Mouse (Mus musculus): ENCODE measurements around the gene Cflar. TPM values are rescaled to one million over a fixed set of nuclear protein-coding genes. Genes with fewer than 3 reads are reported as not detected.

Gene Cflar
- total and polyA plus RNA-seq, 3 experiments: 35.7 to 81.1 (median 49.2) TPM

GRCm38 (mm10) chr1:58769136-58769535, 57.8 kb downstream of the Cflar start:
- in situ Hi-C loops (cut with MboI; ENCODE audit: low pct_ligation_motif_present, low pct_unique_long_range_greater_than_20kb, low sequenced_read_pairs) (loop anchor here (10.0 to 25.0 kb wide), 2 partner anchors 126 to 368 kb away; no protein-coding TSS in a partner anchor), dilution Hi-C loops (cut with MboI; ENCODE audit: extremely low pct_ligation_motif_present, extremely low pct_unique_long_range_greater_than_20kb, low sequenced_read_pairs) (no loop called here)
- no peak for DNase-seq (ENCODE audit: extremely low read depth)
- Histone ChIP-seq H3K4me2 (ENCODE audit: insufficient read depth, low read depth, poor library complexity, severe bottlenecking) (no peak overlapping the region), H3K36me3 (replicated peaks in 1 of 2; ENCODE audit: control insufficient read depth in 1 of 2, insufficient read depth in 1 of 2, low read length in 1 of 2) (no peaks in the 10 kb centered on the region), H3K9ac (ENCODE audit: insufficient read depth, low read depth) (no peak overlapping the region), H3K27me3 (replicated peaks) (no peaks in the 10 kb centered on the region), H3K79me2 (replicated peaks; ENCODE audit: control insufficient read depth, extremely low read depth, insufficient read depth, poor library complexity, severe bottlenecking) (no peaks in the 10 kb centered on the region), H3K4me3 (replicated peaks in 1 of 3; ENCODE audit: low read depth in 2 of 3, low read length in 2 of 3, poor library complexity in 1 of 3) (no peak overlapping the region), H3K4me1 (ENCODE audit: control insufficient read depth in 1 of 2, insufficient read depth in 2 of 2) (peaks cover 3 to 22% of the 10 kb centered on the region in 2 experiments), H3K27ac (ENCODE audit: insufficient read depth, low read depth) (no peak overlapping the region), H3K9me3 (replicated peaks; ENCODE audit: low read length) (no peaks in the 10 kb centered on the region)
- TF ChIP-seq UBTF (IDR thresholded peaks at IDR 0.05; ENCODE audit: low read depth, low read length) (no peak), NELFE (IDR thresholded peaks at IDR 0.05; ENCODE audit: low read depth, low read length) (no peak), JUND (conservative IDR thresholded peaks at IDR 0.05; ENCODE audit: low read depth, low read length) (no peak), EP300 (IDR thresholded peaks at IDR 0.05; ENCODE audit: low read length) (no peak), ZNF384 (IDR thresholded peaks at IDR 0.05; ENCODE audit: low read depth, low read length) (no peak), MEF2A (IDR thresholded peaks at IDR 0.05; ENCODE audit: borderline replicate concordance, low read depth, low read length) (no peak), POLR2AphosphoS2 (IDR thresholded peaks at IDR 0.05; ENCODE audit: low read depth, low read length) (no peak), NRF1 (IDR thresholded peaks at IDR 0.05; ENCODE audit: low read depth, low read length) (no peak), MYC (IDR thresholded peaks at IDR 0.05; ENCODE audit: low read depth, low read length) (no peak), HCFC1 (IDR thresholded peaks at IDR 0.05; ENCODE audit: low read depth, low read length) (no peak), TBP (conservative IDR thresholded peaks at IDR 0.05; ENCODE audit: low read depth, low read length) (no peak), MAZ (IDR thresholded peaks at IDR 0.05; ENCODE audit: low read depth, low read length) (no peak), CHD2 (IDR thresholded peaks at IDR 0.05; ENCODE audit: low read length) (no peak), JUN (IDR thresholded peaks at IDR 0.05; ENCODE audit: insufficient read depth, low read depth, low read length) (no peak), USF2 (conservative IDR thresholded peaks at IDR 0.05; ENCODE audit: low read depth, low read length) (no peak), MAFK (IDR thresholded peaks at IDR 0.05; ENCODE audit: insufficient replicate concordance, low read length) (no peak)

GRCm38 (mm10) chr1:58769701-58770100, 58.4 kb downstream of the Cflar start:
- Histone ChIP-seq H3K9ac (ENCODE audit: insufficient read depth, low read depth) (no peak overlapping the region), H3K27ac (ENCODE audit: insufficient read depth, low read depth) (no peak overlapping the region), H3K27me3 (replicated peaks) (no peaks in the 10 kb centered on the region), H3K4me3 (replicated peaks in 1 of 3; ENCODE audit: low read depth in 2 of 3, low read length in 2 of 3, poor library complexity in 1 of 3) (no peak overlapping the region), H3K4me1 (ENCODE audit: control insufficient read depth in 1 of 2, insufficient read depth in 2 of 2) (peaks cover 3 to 25% of the 10 kb centered on the region in 2 experiments), H3K36me3 (replicated peaks in 1 of 2; ENCODE audit: control insufficient read depth in 1 of 2, insufficient read depth in 1 of 2, low read length in 1 of 2) (no peaks in the 10 kb centered on the region), H3K4me2 (ENCODE audit: insufficient read depth, low read depth, poor library complexity, severe bottlenecking) (peak overlapping the region; percentile 2; the same call in 1 of the 2 replicates), H3K79me2 (replicated peaks; ENCODE audit: control insufficient read depth, extremely low read depth, insufficient read depth, poor library complexity, severe bottlenecking) (no peaks in the 10 kb centered on the region), H3K9me3 (replicated peaks; ENCODE audit: low read length) (no peaks in the 10 kb centered on the region)
- no peak for DNase-seq (ENCODE audit: extremely low read depth)
- in situ Hi-C loops (cut with MboI; ENCODE audit: low pct_ligation_motif_present, low pct_unique_long_range_greater_than_20kb, low sequenced_read_pairs) (loop anchor here (10.0 to 25.0 kb wide), 3 partner anchors 125 to 368 kb away; no protein-coding TSS in a partner anchor), dilution Hi-C loops (cut with MboI; ENCODE audit: extremely low pct_ligation_motif_present, extremely low pct_unique_long_range_greater_than_20kb, low sequenced_read_pairs) (no loop called here)
- TF ChIP-seq ZNF384 (IDR thresholded peaks at IDR 0.05; ENCODE audit: low read depth, low read length) (no peak), USF2 (conservative IDR thresholded peaks at IDR 0.05; ENCODE audit: low read depth, low read length) (no peak), KAT2A (IDR thresholded peaks at IDR 0.05; ENCODE audit: insufficient replicate concordance, low read length) (no peak), SMC3 (IDR thresholded peaks at IDR 0.05; ENCODE audit: low read depth, low read length) (no peak)

Data from CH12.LX (cell line).